Mouse (Mus musculus): ENCODE results near the gene Fgfr2.

Fgfr2 gene

DNA sequence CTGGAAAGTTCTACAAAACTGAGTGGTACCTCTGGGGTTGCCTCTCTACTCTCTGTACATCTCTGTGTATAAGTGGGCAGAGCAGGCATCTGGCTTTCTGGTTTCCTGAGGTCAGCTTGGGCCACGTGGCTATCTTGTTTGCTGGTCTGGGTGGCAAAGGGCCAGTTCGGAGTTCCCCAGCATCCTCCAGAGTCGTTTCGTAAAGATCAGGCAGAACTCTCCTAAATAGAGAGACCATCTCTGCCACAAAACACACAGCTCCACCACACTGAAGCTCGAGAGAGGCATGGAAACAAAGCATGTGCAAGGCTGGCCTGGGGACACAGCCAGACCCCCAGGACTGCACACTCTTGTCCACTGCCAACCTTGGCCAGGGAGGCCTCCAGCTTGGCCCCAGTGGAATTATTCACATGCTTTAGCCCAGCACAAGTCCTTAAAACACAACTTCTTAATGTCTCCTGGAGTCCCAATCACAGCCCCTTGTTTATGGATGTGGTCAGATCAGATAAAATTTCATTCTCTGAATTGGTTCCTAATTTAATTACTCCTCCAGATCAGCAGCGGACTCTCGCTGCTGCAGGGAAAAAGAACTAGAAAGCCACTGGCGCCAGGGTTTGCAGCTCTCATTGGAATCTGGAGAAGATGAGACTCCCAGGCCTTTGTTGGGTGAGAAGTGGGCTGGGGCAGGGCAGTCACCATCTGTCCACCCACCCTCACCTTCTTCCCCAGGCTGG lies 820.5 kb downstream of the Fgfr2 start:
- peak; percentile 22 to 70 for DNase-seq (ENCODE audit: inconsistent age in 2 of 2, low spot score in 1 of 2)

DNA sequence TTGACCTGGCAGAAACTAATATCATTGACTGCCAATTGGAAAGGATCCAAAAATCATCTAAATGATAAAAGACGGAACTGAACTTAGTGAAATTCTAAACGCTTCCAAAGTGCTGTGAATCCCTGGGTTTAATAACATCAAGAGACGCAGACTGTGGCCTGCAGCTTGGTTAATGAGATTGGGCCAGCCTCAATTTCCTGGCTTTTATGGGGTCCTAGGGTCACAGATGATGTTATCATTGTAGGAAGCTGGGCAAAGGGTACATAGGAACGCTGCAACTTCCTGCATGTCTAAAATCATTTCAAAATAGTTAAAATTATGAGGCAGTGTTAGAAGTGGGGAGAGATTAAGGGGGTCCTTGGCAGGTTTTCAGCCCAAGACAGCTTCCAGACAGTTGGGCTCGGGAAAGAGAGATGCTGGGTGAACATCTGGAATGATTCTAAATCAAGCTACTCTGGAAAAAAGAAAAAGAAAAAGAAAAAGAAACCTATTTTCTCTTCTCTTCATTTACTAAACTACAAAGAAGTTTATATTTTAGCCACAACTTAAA lies 823.4 kb downstream of the Fgfr2 start:
- peak in 1 of 2 experiments; percentile 54 for DNase-seq (ENCODE audit: inconsistent age in 2 of 2, low spot score in 1 of 2)

DNA sequence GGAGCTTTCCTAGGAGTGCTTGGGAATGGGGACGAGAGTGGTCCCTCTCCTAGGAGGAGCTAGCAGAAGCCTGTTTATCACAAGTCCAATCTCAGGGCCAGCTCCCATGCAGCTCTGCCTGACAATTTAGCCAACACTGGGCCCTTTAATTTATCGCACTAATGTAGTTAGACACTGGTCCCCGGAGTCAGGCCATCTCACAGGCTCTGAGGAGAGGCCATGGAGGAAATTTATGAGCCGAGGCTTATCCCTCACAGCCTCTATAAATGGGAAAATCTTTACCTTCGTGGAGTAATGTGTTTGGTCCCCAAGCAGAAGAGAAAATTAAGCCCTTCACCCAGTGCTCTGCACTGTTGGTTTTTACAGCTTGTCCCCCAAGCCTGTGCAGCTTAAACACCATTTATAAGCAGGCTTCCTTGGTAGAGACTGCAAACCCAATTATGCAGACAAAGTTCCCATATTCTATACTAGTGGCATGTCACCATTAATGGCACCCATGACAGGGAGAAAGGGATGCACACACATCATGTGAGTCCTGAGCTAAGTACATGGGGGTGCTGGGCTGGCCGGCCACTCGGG lies 824.6 kb downstream of the Fgfr2 start:
- DNase-seq (ENCODE audit: inconsistent age in 2 of 2, low spot score in 1 of 2) = no peak

DNA sequence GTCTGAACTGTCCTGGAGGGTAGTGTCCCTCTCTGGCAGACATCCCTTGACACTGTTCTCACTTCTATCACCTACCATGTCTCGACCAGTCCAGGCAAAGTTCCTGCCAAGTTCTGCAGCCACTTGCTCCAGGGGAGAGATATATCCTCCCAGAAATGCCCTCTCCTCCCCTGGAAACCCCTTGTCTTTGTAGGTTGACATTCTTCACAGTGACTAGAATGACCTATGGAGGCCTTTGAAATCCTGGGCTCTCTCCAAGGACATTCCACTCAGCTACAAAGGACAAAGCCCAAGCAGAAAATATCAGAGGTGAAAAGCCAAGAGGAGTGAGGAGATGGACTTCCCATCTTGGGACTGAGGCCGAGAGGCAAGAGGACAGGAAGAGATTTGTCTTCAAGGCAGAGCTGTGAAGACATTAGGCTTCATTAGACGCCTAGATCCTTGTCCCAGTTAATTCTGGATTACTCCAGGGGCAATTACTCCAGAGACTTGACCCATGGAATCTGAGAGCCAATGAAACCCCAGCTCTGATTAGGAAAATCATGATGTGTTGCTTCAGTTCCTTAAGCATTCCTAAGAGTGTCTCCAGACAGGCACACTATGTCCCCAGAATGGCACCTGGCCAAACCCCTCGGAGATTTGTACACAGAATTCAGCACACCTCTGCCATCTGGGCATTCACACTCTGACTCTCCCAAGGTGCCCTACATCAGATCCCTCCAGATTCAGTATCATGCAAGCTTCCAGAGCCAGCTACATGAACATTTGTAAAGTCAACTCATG lies 826.3 kb downstream of the Fgfr2 start:
- peak; percentile 51 to 85 for DNase-seq (ENCODE audit: inconsistent age in 2 of 2, low spot score in 1 of 2)

DNA sequence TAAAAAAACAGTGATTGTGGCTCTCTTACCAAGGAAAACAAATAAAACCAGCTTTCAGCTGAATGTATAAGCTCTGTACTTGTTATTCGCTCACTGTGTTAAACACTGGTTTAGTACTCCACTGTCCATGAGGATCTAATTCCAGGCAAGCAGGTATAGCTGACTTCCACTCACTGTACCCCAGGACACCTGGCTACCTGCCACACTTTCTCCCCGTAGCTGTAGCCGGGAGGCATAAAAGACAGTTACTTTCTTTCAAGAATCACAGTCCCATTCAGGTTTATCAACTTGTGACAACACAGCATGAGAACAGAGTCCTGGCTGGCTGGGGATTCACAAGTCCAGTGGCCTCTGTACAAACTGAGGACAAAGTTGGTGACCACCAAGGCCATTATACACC lies 827.0 kb downstream of the Fgfr2 start:
- peak; percentile 23 to 76 for DNase-seq (ENCODE audit: inconsistent age in 2 of 2, low spot score in 1 of 2)

DNA sequence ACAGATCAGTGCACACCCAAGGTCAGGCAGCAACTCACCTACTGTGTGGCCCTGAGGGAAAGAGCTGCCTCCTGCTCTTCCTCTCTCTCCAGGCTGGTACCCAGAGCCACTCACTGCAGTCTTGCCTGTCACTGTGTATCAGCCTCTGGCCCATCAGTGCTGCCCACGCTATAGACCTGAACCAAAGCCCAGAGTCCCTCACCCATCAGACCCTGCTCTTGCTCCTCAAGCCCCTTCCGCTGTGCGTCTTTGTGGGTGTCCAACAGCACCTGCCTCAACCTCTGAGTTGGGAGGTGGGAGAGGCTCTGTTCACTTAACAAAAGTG lies 835.8 kb downstream of the Fgfr2 start:
- DNase-seq (ENCODE audit: inconsistent age in 2 of 2, low spot score in 1 of 2) = no peak

DNA sequence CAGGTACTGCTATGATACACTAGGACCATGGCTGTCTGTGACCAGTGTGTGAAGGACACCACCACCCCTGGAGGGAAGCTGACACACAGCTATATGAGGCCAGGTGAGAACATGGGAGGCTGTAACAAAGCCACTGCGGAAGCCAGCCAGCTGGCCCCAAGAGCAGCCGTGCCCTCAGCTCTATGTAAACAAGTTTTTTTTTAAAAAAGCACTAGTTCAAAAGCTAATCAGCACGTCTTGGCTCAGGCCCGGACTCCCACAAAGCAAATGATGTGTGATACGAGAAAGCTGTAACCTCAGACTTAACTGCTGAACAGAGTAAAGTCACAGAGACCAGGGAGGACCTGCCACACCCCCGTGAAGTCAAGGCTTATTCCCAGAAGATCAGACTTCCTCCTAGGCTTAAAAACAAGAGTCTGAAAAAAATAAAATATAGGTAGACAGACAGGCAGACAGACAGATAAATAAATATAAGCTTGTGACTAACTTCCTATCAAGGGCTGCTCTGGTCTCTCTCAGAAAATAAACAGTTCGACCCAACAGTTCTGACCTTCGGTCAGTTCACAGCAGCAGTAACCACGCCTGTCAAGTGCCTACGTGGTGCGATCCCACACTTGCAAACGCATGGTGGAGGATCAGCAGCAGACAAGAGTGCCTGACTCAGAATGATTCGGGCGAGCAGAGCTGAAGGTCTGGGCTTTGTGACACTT lies 836.4 kb downstream of the Fgfr2 start:
- DNase-seq (ENCODE audit: inconsistent age in 2 of 2, low spot score in 1 of 2) = no peak

DNA sequence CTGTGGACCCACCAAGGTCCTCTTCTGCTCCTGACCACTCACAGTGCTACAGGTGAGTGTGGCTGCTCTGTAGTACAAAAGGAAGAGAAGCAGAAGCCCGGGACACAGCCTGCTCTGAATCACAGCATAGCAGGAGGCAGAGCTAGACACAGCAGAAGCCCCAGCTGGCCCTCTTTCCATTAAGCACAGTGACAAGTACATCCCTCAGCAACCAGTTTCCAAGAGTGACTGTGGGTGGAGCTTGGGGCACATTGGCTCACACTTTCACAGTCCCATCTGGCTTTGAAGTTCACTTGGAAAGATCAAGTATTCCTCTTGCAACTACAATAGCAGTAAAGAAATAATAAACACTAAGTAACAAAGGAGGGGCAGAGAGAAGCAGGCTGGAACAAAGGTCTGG lies 838.4 kb downstream of the Fgfr2 start:
- DNase-seq (ENCODE audit: inconsistent age in 2 of 2, low spot score in 1 of 2) = no peak

DNA sequence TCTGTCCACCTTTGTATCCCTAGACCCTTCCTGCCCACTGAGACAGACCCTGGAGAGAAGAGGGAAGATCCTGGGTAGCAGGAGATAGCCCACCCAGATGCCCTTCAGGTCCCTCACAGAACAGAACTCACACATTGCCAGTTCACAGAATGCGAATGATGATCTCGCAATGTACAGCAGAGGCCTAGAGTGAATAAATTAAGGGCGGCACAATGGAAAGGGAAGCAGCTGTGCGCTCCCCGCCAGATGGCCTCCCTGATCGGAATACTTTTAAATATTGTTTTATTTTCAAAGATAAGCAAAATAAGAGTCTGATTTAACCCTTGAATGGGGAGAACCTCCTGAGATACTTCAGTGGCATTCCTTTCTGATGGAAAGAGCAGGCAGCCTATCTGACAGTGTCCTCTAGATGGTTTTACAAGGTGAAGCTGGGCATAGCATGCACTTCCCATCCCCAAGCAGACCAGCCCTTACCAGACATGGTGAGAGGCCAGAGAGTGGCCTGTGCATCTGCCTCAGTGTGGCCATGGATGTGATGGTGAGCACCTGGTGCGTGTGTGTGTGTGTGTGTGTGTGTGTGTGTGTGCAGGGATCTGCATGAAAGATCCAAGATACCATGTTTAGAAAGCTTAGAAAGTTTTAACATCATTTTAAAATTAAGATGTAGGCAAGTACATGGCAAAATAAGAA lies 839.0 kb downstream of the Fgfr2 start:
- no peak for DNase-seq (ENCODE audit: inconsistent age in 2 of 2, low spot score in 1 of 2)

DNA sequence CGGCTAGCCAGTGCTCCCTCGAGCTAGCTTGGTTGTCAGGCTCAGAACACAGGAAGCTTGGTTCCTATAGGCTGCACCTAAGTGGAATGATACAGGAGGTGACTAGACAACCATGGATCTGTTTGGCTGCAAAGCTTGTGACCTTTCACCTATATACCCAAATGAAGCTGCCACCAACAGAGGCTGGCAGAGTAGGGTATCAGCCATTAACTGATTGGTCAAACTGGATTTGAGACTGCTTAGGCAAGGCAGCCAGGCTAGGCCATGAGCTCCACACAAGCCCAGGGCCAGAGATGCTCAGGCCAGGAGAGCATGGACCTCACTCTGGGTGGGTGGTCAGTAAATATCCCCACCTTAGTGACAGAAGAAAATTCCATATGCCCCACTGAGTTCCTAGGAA lies 840.6 kb downstream of the Fgfr2 start:
- no peak for DNase-seq (ENCODE audit: inconsistent age in 2 of 2, low spot score in 1 of 2)

DNA sequence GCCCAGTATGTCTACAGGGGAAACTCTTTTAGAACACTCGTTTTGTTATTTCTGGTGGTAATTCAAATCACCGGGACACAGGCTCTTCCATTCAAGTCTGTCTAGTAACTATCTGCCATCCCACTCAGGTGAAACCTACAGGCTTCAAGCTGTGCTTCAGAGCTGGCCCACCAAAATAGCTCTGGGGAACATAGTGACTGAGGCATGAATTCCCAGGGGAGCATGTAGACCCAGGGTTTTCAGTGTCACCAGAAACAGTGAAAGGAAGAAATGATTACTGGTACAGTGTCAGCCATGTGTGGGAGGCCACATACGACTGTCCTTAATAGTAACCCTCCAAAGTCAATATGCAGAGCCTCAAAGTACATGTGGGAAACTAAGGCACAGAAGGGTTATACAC lies 841.0 kb downstream of the Fgfr2 start:
- no peak for DNase-seq (ENCODE audit: inconsistent age in 2 of 2, low spot score in 1 of 2)

DNA sequence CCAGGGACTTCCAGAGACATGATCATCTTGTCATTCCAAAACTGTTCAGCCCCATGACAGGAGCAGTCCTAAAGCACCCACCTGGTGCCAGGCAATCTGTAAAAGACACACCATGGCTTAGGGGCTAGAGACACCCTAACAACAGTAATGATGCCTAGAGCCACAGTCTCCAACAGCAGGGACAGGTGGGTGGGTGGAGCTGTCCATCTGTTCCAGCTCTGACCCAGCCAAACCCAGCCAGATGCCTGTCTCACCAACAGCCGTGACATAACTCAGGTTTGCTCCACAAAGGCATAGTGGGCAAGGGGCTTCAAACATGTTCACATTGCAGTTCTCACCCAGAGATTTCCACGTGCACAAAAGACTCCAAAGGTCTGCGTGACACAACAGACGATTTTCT lies 841.4 kb downstream of the Fgfr2 start:
- DNase-seq (ENCODE audit: inconsistent age in 2 of 2, low spot score in 1 of 2) = no peak

DNA sequence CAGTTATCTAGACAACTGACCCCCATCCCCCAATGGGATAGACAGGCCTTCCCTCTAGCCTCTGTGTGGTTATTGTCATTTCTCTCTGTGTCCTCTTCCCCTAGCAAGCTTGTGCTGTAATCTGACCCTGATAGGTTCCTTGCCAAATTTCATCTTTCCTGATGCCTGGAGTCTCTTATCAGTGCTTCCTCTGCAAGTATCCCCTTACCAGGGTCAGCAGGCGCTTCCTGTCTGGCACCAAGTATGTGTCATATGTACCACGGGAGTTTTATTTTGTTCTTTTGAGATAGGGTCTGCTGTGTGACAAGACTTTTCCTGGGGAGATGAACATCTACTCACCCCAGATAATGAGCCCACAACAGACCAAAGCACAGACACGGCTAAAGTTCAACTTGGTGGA lies 844.5 kb downstream of the Fgfr2 start:
- DNase-seq (ENCODE audit: inconsistent age in 2 of 2, low spot score in 1 of 2) = peak; percentile 35 to 78

DNA sequence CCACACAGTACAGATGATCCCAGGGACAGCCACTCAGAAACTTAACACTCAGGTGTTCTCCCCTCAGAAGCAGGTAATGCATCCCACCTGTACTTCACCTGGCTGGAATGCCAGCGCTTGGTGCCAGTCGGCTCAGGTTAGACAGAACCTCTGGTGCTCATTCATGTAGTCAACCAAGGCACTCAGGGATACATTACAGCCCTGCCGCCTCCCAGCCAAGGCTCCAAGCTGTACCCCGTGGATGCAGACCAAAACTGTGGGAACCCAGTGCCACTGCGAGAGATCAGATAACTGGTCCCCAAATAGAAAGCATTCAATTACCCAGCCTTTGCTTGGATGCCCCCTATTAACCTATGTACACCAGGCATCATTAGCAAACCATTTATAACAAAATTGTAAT lies 846.9 kb downstream of the Fgfr2 start:
- no peak for DNase-seq (ENCODE audit: inconsistent age in 2 of 2, low spot score in 1 of 2)

DNA sequence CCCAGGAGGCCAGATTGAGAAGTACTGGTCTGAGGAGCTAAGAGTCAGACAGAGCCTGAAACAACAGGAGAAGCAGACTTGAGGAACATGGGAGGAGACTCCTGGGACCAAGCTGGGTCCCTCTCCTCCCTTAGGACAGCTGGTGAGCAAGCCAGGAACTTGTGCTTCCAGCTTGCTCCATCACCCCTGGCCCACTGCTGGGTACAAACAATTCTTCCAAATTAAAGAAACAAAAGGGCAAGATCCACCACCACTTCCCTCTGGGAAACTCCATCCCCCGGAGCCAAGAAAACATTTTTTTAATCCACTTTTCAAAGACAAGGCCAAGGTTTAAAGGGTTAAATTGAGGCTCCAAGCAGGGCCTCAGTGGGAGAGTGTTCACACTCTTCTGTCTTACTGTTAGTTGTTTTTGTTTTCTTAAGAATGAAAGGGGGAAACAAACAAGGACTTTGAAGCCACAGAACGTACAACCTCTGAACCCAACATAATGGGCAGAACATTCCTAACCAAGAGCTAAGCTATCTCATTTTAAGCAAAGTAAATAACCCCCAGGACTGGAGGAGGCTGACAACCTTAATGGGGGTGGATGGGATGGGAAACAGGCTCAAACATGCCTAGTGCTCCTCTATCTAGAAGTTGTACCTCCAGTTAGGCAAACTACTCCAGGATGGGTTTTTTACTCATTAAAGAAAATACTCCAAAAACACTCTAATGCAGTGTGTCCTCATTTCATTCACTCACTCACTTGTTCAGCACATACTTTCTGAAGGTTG lies 849.2 kb downstream of the Fgfr2 start:
- no peak for DNase-seq (ENCODE audit: inconsistent age in 2 of 2, low spot score in 1 of 2)

DNA sequence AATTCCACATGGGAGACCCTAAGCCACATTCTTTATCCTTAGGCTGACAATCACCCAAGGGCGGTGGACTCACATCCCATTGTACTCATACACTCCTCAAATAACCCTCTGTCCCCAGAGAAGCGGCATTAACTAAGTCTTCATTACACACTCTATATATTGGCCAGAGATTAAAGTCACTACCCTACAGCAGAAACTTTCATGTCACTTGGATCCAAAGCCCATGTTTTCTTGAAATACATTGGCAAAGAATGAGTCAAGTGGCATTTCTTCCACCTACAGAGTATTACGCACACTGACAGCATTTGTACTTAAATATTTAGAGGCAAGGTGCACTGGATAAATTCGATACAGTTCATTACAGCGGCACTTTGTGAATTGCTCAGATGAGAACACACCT lies 850.2 kb downstream of the Fgfr2 start:
- no peak for DNase-seq (ENCODE audit: inconsistent age in 2 of 2, low spot score in 1 of 2)

DNA sequence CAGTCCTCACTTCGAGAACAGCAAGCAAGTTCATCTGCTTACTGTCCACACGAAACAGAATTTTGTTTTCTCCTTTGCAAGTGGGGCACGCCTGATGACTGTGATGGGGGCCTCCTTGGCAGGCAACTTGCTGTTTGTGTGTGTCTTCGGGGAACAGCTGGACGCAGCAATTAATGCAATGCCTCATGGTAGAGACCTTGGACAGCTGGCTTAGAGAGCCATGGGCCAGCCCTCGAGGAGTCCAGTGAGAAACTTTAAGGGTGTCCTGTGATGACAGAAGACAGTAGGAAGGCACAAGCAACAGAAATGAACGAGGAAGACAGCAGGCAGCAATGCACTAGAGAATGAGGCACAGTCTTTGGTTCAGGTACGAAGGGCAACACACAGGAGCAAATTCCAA lies 852.8 kb downstream of the Fgfr2 start:
- no peak for DNase-seq (ENCODE audit: inconsistent age in 2 of 2, low spot score in 1 of 2)

DNA sequence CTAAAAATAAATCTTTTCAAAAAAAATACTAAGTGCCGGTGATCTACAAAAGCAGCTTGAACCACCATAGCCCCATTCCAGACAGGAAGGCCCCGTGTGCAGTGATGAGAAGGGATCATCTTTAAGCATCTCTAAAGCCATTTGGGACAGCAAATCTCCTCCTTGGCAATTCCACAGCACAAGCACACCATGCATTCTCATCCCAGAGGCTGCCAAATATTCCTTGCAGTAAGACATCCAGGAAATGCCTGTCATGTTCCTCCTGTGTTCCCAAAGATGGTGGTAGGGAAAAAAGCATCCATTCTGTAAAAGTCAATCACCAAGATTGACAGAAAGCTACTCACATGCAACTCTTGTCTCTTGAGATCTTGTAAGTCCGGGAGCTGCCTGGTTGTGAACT lies 853.5 kb downstream of the Fgfr2 start:
- no peak for DNase-seq (ENCODE audit: inconsistent age in 2 of 2, low spot score in 1 of 2)

DNA sequence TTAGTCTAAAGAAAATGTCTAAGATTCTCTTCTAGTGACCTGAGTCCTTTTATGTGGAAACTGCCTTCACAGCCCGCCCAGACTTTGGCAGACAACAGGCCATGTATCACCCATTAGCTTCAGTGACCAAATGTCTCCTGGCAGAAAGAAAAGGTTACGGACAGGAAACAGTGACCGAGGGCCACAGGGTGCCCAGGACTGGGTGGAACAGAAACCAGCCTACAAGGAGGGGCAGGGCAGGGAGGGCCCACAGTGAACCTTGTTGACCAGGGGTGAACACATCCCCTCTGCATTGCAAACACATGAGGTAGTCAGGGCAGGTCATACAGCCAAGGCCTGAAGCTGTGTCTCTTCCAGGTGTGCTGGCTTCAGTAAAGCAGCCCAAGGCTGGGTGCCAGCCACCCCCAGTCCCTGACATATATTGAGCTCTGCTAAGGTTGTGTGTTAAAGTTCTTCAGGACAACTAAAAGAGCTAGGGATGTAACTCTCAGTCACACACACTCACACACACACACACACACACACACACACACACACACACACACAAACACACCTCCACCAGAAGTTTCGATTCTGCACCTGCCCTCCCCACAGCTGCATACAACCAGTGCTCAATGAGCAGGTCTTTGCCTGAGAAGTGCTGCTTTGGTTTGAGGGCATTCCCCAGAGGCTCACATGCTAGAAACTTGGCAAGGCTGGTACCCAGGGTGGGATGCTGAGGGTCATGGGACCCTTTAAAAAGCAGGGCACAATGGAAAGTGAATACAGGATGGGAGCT lies 855.2 kb downstream of the Fgfr2 start:
- DNase-seq (ENCODE audit: inconsistent age in 2 of 2, low spot score in 1 of 2) = peak; percentile 37 to 75
